Mouse (Mus musculus) bone marrow macrophage, adult 2 months (primary cell): ENCODE measurements around the gene Drap1. TPM values are rescaled to one million over a fixed set of nuclear protein-coding genes. Genes with fewer than 3 reads are reported as not detected.

Experiments
- H3K27ac ChIP-seq: 2 replicates; pipeline ENCODE4 v1.5.1; 2012; ENCODE audit warnings: low read depth, low read length; ENCODE audit not compliant: insufficient read depth
- H3K4me1 ChIP-seq: 2 replicates; pipeline ENCODE4 v1.6.1; 2012; ENCODE audit warnings: low read length; ENCODE audit not compliant: control insufficient read depth, insufficient read depth
- H3K4me3 ChIP-seq: 2 replicates; pipeline ENCODE4 v1.5.1; 2012; ENCODE audit warnings: mild to moderate bottlenecking, low read length, moderate library complexity; ENCODE audit not compliant: insufficient read depth
- CTCF ChIP-seq: IDR thresholded peaks from 2 replicates; pipeline ENCODE4 v1.5.1; 2012; ENCODE audit warnings: low read depth, mild to moderate bottlenecking, low read length, moderate library complexity
- POLR2A ChIP-seq: IDR thresholded peaks from 2 replicates; pipeline ENCODE4 v1.6.1; 2012; ENCODE audit warnings: mild to moderate bottlenecking, low read depth, low read length, borderline replicate concordance
- polyA plus RNA-seq: library from polyadenylated mRNA; stranded (reverse); fragments of >200 nt; gene quantifications from 2 replicates; pipeline ENCODE4 v1.2.4, GENCODE M21; 2012; ENCODE audit not compliant: missing spikeins, insufficient read depth, insufficient read length

The Drap1 gene
- polyA plus RNA-seq, 1 experiment: 167 TPM

- no peak overlapping the region for H3K27ac ChIP-seq
Measured at GRCm38 (mm10) chr19:5430408-5430807, 5.6 kb upstream of the Drap1 start.

GRCm38 (mm10) chr19:5429806-5430205 is 5.0 kb upstream of the Drap1 start:
- no peak for TF ChIP-seq POLR2A
- no peak for TF ChIP-seq CTCF
- Histone ChIP-seq H3K4me3 (no peak overlapping the region), H3K4me1 (peaks cover 31% of the 10 kb centered on the region), H3K27ac (no peak overlapping the region)

More at GRCm38 (mm10) chr19:5430408-5430807, 5.6 kb upstream of the Drap1 start:
- H3K4me3 ChIP-seq: no peak overlapping the region
- peaks cover 31% of the 10 kb centered on the region for H3K4me1 ChIP-seq
- no peak for TF ChIP-seq CTCF
- TF ChIP-seq POLR2A: no peak

GRCm38 (mm10) chr19:5429219-5429618 is 4.4 kb upstream of the Drap1 start:
- Histone ChIP-seq H3K27ac (no peak overlapping the region), H3K4me3 (no peak overlapping the region), H3K4me1 (peaks cover 31% of the 10 kb centered on the region)
- TF ChIP-seq POLR2A: no peak
- TF ChIP-seq CTCF: no peak

- peaks cover 26% of the 10 kb centered on the region for H3K4me1 ChIP-seq
- TF ChIP-seq CTCF: no peak
- no peak for TF ChIP-seq POLR2A
Measured at GRCm38 (mm10) chr19:5428083-5428482, 3.3 kb upstream of the Drap1 start.

GRCm38 (mm10) chr19:5426640-5427290 is 2.0 kb upstream of the Drap1 start:
- H3K4me1 ChIP-seq: peaks cover 16% of the 10 kb centered on the region; the same call in 1 of the 2 replicates
- no peak overlapping the region for H3K4me3 ChIP-seq
- no peak overlapping the region for H3K27ac ChIP-seq

More at GRCm38 (mm10) chr19:5428083-5428482, 3.3 kb upstream of the Drap1 start:
- Histone ChIP-seq H3K4me3 (no peak overlapping the region), H3K27ac (no peak overlapping the region)

GRCm38 (mm10) chr19:5425906-5426565 is 1.3 kb upstream of the Drap1 start:
- TF ChIP-seq CTCF: no peak
- Histone ChIP-seq H3K27ac (peak overlapping the region; percentile 79), H3K4me3 (peak overlapping the region; percentile 98), H3K4me1 (peaks cover 16% of the 10 kb centered on the region; the same call in 1 of the 2 replicates)

More at GRCm38 (mm10) chr19:5426640-5427290, 2.0 kb upstream of the Drap1 start:
- no peak for TF ChIP-seq CTCF
- TF ChIP-seq POLR2A: no peak

GRCm38 (mm10) chr19:5424092-5424781 is 542 bp downstream of the Drap1 start:
- H3K27ac ChIP-seq: peak overlapping the region; percentile 69
- no peak for TF ChIP-seq POLR2A
- no peak for TF ChIP-seq CTCF
- peaks cover 16% of the 10 kb centered on the region; the same call in 1 of the 2 replicates for H3K4me1 ChIP-seq
- H3K4me3 ChIP-seq: peak overlapping the region; percentile 92

GRCm38 (mm10) chr19:5423561-5423960 is 1.2 kb downstream of the Drap1 start:
- peaks cover 16% of the 10 kb centered on the region; the same call in 1 of the 2 replicates for H3K4me1 ChIP-seq
- H3K27ac ChIP-seq: no peak overlapping the region
- TF ChIP-seq POLR2A (no peak), CTCF (no peak)
- peak overlapping the region; percentile 92 for H3K4me3 ChIP-seq

- no peak overlapping the region for H3K27ac ChIP-seq
- H3K4me3 ChIP-seq: peak overlapping the region; percentile 92; the same call in 1 of the 2 replicates
- TF ChIP-seq CTCF: no peak
- no peak for TF ChIP-seq POLR2A
- peaks cover 16% of the 10 kb centered on the region; the same call in 1 of the 2 replicates for H3K4me1 ChIP-seq
Measured at GRCm38 (mm10) chr19:5422895-5423443, 1.8 kb downstream of the Drap1 start.
